Mouse (Mus musculus) B cell, adult 2 months (primary cell): ENCODE data around the gene Cyb5r3.

Source experiments
- DNase-seq, 2 experiments: peaks; one replicate each; pipeline ENCODE4 v3.0.0; 2022

Cyb5r3 gene

DNA sequence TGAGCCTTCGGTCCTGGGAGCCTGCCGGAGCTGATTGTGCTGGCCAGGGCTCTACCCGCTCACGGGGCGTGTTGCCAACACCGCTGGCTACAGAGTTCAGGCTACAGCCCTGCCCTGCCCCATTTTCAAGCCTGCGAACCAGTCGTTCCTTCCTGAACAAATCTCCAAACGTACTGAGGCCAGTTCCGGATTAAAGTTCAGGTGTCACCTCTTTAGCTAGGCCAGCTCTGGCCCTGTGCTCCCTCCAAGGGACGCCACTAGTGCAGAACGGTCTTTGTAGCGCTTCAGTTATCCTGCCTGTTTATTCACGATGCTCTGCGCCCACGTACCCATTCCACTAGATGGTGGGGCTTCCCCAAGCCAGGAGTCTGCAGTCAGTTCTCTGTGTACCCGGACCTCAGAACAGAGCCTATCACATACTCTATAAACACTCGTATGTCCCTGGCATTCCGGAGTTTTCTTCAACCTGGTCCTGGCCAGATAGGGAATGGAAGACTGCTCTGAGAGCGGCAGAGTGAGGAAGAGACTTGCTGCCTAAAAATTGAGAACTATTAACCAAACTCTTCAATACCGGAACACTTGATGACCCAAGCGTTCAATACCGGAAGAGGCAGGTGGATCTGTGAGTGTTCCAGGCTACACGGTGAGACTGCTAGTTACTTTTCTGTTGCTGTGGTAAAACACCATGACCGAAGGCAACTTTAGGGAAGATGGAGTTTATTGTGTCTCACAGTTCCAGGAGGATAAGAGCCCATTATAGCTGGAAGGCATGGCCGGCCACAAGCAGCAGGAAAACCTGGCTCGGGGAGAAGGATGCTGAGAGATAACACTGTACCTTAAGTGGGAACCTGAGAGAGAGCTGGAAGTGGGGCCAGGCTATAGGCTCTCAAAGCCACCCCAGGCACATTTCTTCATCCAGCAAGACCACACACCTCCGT lies at the start of gene Cyb5r3:
TSS of gene Cyb5r3 (minus strand) at position 101 of the 938 bp plus-strand sequence.
- peak in 1 of 2 experiments; percentile 68 for DNase-seq

DNA sequence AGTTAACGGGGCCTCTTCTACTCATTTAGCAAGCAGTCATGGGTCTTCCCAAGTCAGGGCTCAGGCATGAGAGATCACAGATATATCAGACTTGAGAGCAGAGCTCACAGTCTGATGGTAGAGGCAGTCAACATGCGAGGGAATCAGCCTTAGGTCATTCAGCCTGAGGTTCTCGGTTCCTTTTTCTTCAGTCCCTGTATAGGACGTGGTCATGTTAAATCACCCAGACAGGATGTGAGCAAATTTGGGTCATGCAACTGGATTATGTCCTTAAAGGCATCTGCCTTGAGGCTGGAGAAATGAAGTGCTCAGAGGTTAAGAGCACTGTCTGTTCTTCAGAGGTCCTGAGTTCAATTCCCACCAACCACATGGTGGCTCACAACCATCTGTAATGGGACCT lies 49.3 kb upstream of the Cyb5r3 start:
- DNase-seq: no peak

GRCm38 (mm10) chr15:83220368-83221013 lies 48.1 kb upstream of the Cyb5r3 start:
- no peak for DNase-seq

GRCm38 (mm10) chr15:83215322-83216216 lies 43.2 kb upstream of the Cyb5r3 start:
- DNase-seq: no peak

DNA sequence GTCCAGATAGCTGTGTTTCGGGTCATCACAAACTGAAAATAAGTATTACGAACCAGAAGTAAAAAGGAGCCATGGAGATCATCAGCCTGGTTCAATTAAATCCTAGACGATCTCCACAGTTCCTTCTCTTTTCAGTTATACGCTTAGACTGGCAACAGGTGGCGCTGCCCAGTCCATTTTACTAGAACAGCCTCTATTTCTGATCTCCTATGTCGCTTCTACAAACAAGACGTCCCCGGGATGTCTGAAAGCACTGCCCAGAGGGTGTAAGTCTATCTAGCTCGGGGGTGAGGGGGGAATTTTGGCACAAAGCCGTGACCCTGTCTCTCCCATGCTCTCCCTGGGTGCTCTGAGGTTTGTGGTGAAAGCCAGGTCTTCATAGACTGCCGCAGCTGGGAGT lies 37.8 kb upstream of the Cyb5r3 start:
- DNase-seq: peak; percentile 51 to 52

- no peak for DNase-seq
These were observed 37.3 kb upstream of the Cyb5r3 start for GRCm38 (mm10) chr15:83209719-83210118.

DNA sequence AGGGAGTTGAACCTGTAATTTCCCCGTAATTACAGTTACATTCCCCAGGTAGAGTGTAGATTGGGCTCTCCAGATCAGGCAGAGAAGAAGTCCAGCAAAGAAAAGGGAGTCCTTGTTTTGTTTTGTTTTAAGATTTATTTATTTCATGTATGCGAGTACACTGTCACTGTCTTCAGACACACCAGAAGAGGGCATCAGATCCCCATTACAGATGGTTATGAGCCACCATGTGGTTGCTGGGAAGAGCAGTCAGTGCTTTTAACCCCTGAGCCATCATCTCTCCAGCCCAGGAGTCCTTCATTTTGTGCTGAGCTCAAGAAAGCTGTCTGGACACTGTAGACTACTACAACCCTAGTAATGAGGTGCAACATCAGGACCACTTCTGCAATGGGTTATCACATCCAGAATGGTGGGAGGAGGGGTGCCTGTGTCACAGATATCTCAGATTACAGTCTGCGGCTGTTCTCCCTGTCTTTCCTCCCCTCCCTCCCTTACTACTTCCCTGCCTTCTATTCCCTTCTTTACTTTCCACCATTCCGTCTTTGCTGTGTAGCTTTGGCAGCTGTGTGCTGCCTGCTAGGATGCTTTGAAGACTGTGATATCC lies 36.8 kb upstream of the Cyb5r3 start:
- no peak for DNase-seq

- peak; percentile 75 to 80 for DNase-seq
These were observed 32.5 kb upstream of the Cyb5r3 start for GRCm38 (mm10) chr15:83204731-83205451.

- DNase-seq: no peak
These were observed 30.0 kb upstream of the Cyb5r3 start for GRCm38 (mm10) chr15:83202412-83202811.

- DNase-seq: no peak
These were observed 21.0 kb upstream of the Cyb5r3 start for GRCm38 (mm10) chr15:83193413-83193812.

DNA sequence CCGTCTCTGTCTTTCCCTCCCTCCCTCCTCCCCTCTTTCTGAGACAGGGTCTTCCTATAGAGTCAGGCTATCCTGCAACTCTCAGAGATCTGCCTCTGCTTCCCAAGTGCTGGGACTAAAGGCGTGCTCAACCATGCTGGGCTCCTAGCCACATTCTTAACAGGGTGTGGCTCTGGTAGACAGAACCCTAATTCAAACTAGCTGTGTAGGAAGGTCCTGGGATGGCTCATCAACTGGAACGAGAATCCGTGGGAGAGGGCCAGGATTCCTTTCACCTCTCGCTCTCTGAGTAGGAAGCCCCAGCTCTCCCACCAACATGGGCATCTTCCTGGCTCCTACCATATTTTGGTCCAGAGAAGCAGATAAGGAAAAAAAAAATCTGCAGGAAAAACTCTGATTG lies 10.0 kb upstream of the Cyb5r3 start:
- no peak for DNase-seq

DNA sequence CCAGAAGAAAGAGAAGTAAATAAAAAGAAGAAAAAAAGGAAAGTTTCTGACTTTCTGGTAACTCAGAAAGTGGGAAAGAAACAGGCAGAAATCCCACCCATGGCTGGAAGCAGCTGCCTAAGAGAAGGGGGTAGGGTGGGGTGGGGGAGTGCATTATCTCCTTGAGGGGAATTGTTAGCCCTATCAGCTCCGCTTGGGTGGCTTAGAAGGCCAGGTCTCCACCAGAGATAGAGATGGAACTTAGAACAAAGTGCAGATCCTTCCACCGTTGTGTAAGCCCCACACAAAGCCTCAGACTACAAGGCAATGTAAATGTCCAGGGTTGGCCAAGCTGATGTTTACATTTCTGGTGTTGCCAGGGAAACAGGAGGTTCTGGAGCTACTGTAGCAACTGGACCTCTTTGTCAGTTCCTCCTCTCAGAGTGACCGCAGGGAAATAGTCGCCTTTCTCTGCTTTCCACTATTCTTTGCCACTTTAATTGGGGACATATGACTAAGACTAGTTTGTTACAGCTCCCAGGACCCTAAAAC lies 9.5 kb upstream of the Cyb5r3 start:
- DNase-seq: no peak

- no peak for DNase-seq
These were observed 7.6 kb upstream of the Cyb5r3 start for GRCm38 (mm10) chr15:83180004-83180403.

- DNase-seq: no peak
These were observed 4.3 kb upstream of the Cyb5r3 start for GRCm38 (mm10) chr15:83176653-83177052.

DNA sequence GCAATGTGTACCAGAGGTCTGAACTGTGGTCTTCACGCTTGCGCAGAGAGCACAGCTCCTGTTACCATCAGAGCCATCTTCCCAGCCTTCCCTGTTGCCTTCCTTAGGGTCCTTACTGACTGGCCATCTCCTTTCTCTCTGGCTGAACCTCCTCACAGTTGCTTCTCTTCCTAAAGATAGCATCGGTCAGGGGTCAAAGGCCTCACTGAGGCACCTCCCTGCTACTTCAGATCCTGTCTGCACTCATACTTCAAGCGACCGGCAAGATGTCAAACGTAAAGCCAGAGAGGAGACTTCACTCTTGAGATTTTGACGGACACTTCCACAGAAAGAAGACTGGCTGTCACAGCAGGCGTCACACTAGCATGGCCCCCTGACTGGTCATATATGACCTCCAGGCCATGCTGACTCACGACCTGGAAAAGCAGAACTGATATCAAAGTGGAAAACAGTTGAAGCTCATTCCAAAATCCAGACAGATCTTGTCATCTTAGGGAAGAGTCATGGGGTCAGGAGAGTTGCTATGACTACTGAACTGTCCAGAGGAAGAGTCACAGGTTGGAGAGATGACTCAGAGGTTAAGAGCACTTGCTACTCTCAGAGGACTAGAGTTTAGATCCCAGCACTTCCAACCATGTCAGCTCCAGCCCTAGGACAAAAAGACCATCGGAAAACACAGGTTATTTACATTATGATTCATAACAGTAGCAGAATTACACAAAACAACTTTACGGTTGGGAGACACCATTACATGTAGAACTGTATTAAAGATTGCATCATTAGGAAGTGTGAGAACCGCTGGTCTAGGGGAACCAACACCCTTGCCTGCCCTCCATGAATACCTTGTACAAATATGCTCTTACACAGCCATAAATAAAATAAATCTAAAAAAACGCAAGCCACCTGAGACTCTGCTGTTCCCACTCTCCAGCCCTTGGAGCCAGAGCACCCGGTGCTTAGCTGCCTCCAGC lies 1.8 kb upstream of the Cyb5r3 start:
- DNase-seq: no peak

GRCm38 (mm10) chr15:83171712-83172481 lies 495 bp downstream of the Cyb5r3 start:
- peak; percentile 98 to 99 for DNase-seq

DNA sequence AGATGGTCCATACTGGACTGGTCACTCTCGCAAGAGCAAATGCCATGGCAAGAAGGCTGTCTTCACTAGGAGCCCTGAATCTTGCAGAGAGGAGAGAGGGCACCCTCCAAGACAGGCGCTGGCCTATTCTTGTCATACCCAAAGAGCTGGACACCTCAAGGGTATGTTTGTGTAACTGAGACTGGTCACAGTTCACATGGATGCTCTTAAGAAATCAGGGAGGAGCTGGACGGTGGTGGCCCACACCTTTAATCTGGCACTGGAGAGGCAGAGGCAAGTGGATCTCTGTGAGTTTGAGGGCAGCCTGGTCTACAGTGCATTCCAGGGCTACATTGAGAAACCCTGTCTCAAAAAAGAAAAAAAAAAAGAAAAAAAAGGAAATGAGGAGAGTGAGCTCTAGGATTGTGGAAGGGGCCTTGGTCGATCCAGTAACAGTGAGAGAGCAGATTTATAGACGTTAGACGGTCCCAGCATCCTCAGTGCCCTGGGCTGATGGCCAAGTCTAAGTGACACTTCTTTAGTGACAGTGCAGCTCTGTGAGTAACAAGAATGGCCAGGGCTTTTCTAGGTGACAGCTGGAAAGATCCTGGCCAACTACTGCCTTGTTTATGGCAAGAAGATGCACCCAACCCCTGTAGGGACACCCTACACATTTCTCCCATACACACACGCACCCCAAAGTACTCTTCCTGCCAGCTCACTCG lies 1.3 kb downstream of the Cyb5r3 start:
- DNase-seq: no peak

GRCm38 (mm10) chr15:83169772-83170722 lies 2.3 kb downstream of the Cyb5r3 start:
- no peak for DNase-seq
